Mouse (Mus musculus) embryo, embryonic 10.5 days (tissue): ENCODE measurements around the gene Theg.

Experiments used
- DNase-seq: peaks from one replicate; pipeline ENCODE4 v3.0.0-alpha.2; 2015; ENCODE audit warnings: low spot score

Theg gene

GRCm38 (mm10) chr10:79555238-79555724, 31.9 kb downstream of the Theg start:
- no peak for DNase-seq

DNA sequence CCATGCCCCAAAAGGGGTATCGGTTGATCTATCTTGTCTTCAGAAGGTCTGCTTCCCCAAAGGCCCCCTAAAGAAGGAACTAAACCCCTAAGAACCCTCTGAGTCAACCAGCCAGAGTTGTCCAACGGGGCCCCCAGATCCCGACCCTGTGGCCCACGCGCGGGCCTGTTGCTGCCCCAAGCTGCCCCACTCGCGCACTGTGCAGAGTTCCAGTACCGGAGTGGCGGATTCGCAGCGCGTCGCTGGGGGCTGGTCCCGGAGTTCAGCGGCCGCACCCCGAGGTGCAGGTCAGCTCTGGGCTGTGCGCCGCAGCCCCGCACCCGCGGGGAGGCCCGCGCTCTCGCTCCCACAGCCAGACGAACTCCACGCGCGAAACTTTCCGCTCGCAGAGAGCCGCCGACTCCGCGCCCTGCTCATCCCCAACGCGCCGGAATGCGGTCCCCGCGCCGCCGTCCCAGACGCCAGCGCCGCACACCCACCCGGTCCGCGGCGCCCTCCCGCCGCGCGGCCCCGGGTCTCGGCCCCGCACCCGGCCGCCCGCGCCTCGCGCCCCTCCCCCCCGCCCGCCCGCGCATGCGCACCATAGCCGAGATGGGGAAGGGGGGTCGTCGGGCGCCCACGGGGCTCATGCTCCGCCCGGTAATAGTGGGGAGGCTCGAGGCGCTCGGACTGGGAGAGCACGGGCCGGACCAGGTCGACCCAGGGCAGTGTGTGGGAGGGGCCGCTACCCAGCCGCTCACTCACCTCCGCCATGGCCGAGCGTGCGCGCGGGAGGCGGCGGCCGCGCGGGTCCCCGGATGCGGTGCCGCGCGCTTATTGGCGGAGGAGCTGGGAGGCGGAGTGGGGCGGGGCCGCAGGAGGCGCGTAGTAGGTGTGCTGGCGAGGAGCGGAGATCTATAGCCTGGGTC, 32.5 kb downstream of the Theg start, which contains the start of gene Mier2:
Gene Mier2, minus strand, starts transcription at position 870 of the 908 bp plus-strand sequence.
- DNase-seq, result peak; percentile 78

GRCm38 (mm10) chr10:79553691-79554090, 33.4 kb downstream of the Theg start:
- peak; percentile 34 for DNase-seq

DNA sequence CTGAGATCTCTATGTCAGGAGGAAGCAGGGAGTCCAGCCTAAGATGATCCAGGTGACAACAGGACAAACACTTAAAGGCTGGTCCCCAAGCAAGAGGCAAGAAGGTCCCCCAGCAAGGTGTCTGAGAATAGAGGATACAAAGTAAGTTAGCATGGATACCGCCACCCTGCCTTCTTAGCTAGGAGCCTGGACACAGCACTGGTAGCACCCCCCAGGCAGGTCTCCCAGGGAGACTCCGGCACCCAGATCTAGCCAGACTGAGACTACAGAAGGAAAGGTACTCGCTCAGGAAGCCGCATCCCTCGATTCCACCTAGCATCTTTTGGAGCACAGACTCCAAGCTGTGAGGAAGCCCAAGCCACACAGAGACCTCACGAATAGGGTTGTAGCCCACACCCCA, 34.0 kb downstream of the Theg start:
- DNase-seq, result no peak

DNA sequence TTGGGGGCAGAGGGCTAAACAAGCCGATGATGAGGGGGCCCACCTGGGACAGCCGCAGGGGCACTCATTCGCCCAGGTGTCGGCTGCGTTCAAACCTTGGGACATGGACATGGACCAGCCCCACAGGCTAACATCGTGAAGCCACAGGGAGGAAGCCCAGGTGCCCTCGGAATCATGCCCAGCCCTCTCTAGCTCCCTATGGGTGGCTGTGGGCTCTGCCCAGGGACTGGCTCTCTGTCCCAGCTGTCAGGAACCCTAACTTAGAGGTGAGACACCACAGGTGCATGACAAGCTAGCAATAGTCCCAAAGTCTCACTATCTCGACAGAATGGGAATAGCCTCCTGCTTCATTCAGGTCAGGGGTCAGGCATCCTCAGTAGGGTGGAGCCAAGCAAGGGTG, 34.6 kb downstream of the Theg start:
- no peak for DNase-seq

- DNase-seq, result no peak
These were observed 36.8 kb downstream of the Theg start for GRCm38 (mm10) chr10:79550366-79550765.

DNA sequence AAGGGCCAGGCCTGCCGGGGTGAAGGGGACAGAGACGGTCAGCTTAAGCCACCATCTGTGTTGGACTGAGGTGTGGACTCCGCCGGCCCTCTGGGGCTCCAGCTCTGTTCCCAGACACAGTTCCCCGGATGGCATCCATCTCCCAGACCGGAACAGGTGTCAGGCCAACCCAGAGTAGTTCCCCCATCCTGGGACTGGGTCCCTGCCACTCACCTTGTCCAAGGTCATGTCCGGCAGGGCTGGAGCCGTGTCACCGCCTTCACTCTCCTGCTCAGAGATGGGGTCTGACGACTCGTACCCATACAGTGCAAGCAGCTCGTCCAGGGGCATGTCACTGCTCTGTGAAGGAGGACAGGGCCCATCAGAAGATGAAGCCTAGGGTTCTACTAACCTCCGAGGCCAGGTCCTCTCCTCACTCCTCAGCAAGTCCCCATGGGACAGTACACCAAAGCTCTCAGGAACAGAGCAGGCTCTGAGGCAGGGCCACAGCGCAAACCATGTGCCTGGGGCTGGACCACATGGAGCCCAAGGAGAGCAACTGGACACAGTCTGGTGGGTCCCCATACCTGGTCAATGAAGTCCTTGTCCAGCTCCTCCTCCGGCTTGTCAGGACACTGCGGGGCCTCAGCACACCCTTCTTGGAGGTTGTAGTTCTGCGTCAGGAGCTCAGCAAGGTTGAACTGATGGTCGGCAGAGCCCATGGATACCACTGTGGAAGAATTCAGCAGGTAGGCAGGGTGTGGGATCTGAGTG, 38.0 kb downstream of the Theg start:
- no peak for DNase-seq

DNA sequence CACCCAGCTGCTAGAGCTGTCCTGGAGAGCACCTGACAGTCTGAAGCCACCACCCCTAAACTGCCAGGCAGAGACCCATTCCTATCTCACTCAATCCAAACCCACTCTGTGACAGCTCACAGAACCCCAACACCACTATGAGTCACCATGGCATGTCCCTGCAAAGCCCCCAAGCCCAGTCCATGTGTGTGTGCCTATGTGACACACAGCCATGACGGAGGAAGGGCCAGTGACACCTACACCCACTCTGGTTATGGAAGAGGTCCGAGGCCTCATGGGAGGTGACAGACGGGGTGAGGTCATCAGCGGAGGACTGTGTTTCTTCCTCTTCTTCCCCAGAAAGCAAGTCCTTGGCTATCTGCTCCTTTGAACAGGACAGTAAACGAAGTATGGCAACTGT, 38.6 kb downstream of the Theg start:
- no peak for DNase-seq

DNA sequence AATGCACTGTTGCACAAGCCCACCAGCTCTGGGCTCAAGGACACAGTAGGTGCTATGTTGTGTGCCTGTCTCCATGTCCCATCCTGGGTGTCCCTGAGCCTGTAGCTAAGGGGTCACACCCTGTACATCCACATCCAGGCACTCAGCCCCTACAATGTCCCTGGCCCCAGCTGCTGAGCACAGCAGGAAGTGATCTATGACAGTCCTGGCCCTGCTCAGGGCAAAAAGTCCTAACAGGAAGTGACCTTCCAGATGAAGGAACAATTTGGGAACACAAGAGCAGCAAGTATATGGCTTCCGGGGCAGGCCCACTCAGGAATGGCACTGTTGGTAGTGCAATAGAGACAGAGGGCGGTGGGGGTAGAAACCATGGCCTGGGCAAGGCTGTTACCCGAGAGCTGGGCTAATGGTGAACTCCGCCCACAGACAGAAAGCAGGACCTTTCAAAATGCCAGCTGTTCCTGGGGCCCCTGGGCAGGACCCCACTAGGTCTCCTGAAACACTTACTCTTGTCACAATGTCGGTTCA, 39.9 kb downstream of the Theg start:
- DNase-seq, result no peak

DNA sequence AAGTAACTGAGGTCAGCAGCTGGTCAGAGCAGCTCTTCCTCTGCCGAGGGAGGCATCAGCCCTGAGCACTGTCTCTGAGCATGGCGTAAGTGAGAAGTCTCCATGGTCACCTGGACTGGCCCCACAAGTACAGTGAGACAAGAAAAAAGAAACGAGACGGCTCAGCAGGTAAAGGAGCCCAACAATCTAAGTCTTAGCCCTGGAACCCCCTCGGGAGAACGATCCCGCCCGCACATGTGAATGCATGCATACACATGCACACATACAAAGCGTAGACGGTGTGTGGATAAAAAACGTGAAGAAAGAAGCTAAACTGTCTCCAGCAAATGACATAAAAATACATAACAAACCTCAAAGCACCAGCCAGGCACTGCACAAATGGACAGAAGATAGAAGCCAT, 40.6 kb downstream of the Theg start:
- DNase-seq, result no peak

DNA sequence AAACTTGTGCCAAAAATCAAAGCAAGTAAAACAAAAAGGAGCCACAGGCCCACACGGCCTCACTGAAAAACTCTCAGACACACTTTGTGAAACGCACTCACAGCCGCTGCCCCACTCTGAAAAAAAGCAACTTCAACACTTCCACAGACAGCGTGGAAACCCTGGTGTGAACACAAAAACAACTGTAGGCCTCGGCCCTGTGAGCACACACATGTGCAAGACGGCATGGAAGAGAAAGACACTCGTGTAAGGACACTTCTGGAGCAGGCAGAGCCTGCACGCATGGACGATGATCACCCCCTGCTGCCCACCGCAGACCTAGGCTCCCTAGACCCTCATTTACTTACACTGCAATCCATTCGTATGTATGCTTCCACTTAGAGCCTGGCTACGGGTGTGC, 41.2 kb downstream of the Theg start:
- no peak for DNase-seq

DNA sequence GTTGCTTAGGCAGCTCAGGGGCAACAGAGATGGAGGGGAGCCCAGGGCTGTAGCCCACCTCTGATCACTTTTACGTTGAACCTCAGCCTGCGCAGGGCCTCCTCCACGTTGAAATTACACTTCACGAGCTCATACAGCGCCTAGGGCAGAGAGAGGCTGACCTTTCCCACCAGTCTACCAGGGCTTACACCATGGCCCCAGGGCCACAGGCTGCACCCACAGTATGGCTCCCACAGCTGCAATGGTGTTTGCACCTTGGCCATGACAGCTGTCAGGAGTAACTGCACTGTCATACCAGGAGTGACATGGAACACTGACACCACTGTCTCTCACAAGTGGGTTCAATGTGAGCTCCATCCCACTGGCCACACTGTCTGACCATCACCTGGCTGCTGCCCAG, 42.5 kb downstream of the Theg start:
- DNase-seq, result no peak

DNA sequence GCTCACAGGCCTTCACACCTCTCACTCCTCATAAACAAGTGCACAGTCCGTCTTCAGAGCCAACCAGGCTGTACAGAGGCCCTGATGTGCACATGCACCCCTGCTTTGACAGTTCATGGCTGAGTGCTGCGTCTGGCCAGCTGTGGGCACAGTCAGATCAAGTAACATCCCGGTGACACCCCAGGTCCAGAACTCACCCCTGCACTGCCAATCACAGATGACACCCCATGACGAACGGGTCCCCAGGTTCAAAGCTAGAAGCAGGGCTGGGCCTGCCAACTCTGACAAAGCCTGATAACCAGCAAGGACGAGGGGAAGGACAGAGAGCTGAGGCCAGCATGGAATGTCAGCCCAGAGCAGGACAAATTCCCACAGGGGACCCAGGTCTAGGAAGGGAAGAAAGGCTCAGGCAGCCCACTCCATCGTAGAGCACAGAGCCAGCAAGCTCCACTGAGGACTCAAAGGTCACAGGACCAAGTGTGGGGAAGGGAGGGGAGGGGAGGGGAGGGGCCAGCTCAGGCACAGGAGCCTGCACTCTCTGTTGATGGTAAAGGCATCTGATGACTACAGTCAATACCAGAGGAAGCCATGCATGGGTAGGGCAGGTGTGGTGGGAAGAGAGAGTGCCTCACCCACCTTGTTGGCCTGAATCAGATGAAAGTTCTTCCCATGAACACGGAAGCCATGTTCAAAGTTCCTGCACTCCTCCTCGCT, 43.1 kb downstream of the Theg start:
- DNase-seq, result no peak

DNA sequence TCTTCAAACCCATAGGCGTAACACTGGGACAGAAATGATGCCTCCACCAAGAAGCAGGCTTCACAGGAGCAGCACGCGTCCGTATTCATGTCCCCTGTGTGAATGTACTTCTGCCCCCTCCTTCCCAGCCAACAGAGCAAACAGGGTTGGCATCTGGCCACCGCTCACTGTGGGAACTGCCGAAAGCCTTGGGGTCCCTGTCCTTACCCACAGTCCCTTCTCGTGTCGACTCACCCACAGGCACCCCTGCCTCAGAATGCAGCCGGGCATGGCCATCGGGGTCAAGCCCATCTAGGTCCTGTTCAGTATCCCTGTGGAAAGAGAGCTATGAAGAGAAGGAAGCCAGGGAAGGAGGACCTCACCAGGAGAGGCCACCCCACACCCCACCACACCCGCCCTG, 45.0 kb downstream of the Theg start:
- DNase-seq, result no peak

- DNase-seq, result no peak
These were observed 45.6 kb downstream of the Theg start for GRCm38 (mm10) chr10:79541522-79541921.

- no peak for DNase-seq
These were observed 46.4 kb downstream of the Theg start for GRCm38 (mm10) chr10:79540746-79541145.

DNA sequence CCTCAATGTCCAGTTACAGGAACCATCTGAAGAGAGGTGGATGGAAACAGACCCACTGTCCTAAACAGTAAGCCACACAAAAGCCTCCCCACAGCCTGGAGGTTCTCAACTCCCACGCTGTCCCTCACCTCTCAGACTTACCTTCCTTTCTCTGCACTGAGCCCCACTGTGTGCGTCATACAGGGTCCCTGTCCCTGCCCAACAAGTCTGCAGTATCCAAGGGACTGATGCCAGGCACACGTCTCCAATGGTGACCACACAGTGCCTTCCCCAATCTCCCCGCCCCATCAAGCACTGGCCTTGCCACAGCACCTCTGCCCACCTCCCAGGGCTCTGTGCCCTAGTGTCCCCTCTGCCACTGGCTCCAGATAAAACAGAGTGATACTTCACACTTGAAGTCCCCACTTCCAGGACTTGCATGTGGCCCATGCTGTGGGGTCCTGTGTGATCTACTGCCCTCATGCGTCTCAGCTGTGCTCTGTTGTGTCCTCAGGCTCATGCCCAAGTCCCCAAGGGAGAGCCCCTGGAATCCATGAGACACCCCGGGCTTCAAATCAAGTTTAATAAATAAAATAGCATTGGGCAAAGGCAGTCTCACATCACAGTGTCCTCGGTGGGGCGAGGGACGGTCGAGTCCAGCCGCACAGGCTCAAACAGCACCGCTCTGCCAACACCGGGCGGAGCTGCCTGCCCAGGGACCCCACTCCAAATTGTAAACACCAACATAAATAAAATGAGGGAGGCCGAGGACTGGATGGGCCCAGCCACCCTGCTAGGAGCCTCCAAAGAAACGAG, 47.2 kb downstream of the Theg start:
- DNase-seq, result no peak

DNA sequence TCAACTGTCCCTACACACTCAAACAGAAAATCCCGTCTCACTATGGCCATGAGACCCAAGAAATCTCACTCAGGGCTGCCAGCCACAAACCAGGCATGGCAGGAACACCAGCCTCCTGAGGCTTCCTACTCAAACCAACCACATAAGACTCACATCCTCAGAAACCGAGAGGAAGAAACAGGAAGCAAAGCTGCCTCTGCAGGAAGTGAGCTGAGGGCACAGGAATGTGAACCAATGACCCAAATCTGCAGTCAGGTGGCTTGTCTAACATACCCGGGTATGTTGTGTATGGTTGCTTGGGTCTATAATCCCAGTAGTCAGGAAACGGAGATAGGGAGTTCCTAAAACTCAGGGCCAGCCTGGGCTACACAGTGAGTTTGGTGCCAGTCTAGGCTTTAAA, 48.3 kb downstream of the Theg start:
- DNase-seq, result no peak

GRCm38 (mm10) chr10:79538323-79538722, 48.8 kb downstream of the Theg start:
- no peak for DNase-seq

- no peak for DNase-seq
These were observed 49.4 kb downstream of the Theg start for GRCm38 (mm10) chr10:79537781-79538180.

DNA sequence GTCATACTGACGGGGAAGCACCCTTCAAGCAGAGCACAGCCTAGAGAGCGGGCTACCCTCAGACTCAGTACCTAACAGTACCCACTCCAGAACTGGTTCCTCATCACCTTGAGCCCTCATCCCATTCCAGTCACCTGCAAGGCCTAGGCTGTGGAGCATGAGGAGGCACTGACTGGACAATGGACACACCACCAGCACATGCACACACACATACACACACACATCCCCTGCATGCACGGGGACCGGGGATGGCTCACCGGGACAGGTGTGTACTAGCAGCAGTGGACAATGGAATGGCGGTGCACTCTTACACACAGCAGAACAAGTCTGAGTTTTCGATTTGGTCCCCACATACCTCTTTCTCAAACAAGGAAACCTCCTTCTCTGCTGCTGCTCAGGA, 49.9 kb downstream of the Theg start:
- no peak for DNase-seq
